11 mouse cellular contexts compared by ENCODE assay signal in genomic region chr11:118583573-118583972, GRCm38 (mm10).
"Had no signal": no experiment of that assay in that cellular context is flagged by ENCODE, and none has a peak within 500 bp of the region (broad histone marks: within the 10 kb centered on the region; RNA-seq: fewer than 3 reads in every experiment).

No protein-coding gene starts in this region.

- DNase-seq: cerebellum, adult 9-11 months; embryo, embryonic 11 days; forebrain, postnatal 0 days; gastrocnemius, adult 2 months; gastrocnemius, postnatal 10 days; gastrocnemius, postnatal 14 days; gastrocnemius, postnatal 25 days; gastrocnemius, postnatal 36 days; heart, adult 11 months; heart, adult 18-20 months; heart, adult 2 months had no signal
